Mouse (Mus musculus): ENCODE data around the gene Sh2d3c.

Sh2d3c gene

GRCm38 (mm10) chr2:32727435-32727834 lies 6.6 kb downstream of the Sh2d3c start:
- peak; percentile 86 for DNase-seq

- no peak for DNase-seq
These were observed 7.6 kb downstream of the Sh2d3c start for GRCm38 (mm10) chr2:32728463-32728862.

GRCm38 (mm10) chr2:32729547-32729946 lies 8.7 kb downstream of the Sh2d3c start:
- DNase-seq, result no peak

GRCm38 (mm10) chr2:32730854-32731253 lies 10.0 kb downstream of the Sh2d3c start:
- DNase-seq, result peak; percentile 44

GRCm38 (mm10) chr2:32731911-32732310 lies 11.1 kb downstream of the Sh2d3c start:
- no peak for DNase-seq

- DNase-seq, result no peak
These were observed 11.8 kb downstream of the Sh2d3c start for GRCm38 (mm10) chr2:32732695-32733094.

GRCm38 (mm10) chr2:32734480-32734879 lies 13.6 kb downstream of the Sh2d3c start:
- no peak for DNase-seq

- DNase-seq, result peak; percentile 25
These were observed 14.1 kb downstream of the Sh2d3c start for GRCm38 (mm10) chr2:32734933-32735332.

- no peak for DNase-seq
These were observed 15.5 kb downstream of the Sh2d3c start for GRCm38 (mm10) chr2:32736306-32736829.

GRCm38 (mm10) chr2:32737008-32737407 lies 16.2 kb downstream of the Sh2d3c start:
- no peak for DNase-seq

- DNase-seq, result no peak
These were observed 18.5 kb downstream of the Sh2d3c start for GRCm38 (mm10) chr2:32739311-32739710.

- DNase-seq, result no peak
These were observed 20.0 kb downstream of the Sh2d3c start, which contains the start of gene 6330409D20Rik for GRCm38 (mm10) chr2:32740916-32741272. TSS of gene 6330409D20Rik (minus strand) at chr2:32741016.

- DNase-seq, result peak; percentile 44
These were observed 20.7 kb downstream of the Sh2d3c start for GRCm38 (mm10) chr2:32741273-32742172.

- no peak for DNase-seq
These were observed 21.3 kb downstream of the Sh2d3c start for GRCm38 (mm10) chr2:32742173-32742531.

GRCm38 (mm10) chr2:32744272-32744982 lies 23.6 kb downstream of the Sh2d3c start:
- no peak for DNase-seq

- no peak for DNase-seq
These were observed 28.2 kb downstream of the Sh2d3c start for GRCm38 (mm10) chr2:32749082-32749481.

GRCm38 (mm10) chr2:32750199-32750598 lies 29.3 kb downstream of the Sh2d3c start:
- DNase-seq, result no peak

- peak; percentile 60 for DNase-seq
These were observed 30.2 kb downstream of the Sh2d3c start for GRCm38 (mm10) chr2:32750887-32751664.

GRCm38 (mm10) chr2:32751665-32752033 lies 30.8 kb downstream of the Sh2d3c start:
- no peak for DNase-seq

- no peak for DNase-seq
These were observed 31.3 kb downstream of the Sh2d3c start for GRCm38 (mm10) chr2:32752181-32752580.

GRCm38 (mm10) chr2:32756674-32757055 lies 35.8 kb downstream of the Sh2d3c start:
- no peak for DNase-seq

- peak; percentile 96 for DNase-seq
These were observed 36.4 kb downstream of the Sh2d3c start, which contains the start of gene Tor2a for GRCm38 (mm10) chr2:32757056-32757845. TSS of gene Tor2a (plus strand) at chr2:32757234.

All from liver (tissue).